Mouse (Mus musculus): ENCODE data around the gene Olfr606.
"Not testable (repeated sequence)": the region's sequence is repeated elsewhere in the genome, so short reads cannot be mapped to it uniquely, and the experiment has no call there.

Olfr606 gene

GRCm38 (mm10) chr7:103448746-103449145 lies at the start of gene Olfr606:
Gene Olfr606 (plus strand): TSS chr7:103449046.
- no peak for DNase-seq (ENCODE audit: low spot score)

- DNase-seq (ENCODE audit: low spot score), result not testable (repeated sequence)
Observed at GRCm38 (mm10) chr7:103406521-103407055, 42.3 kb upstream of the Olfr606 start.

GRCm38 (mm10) chr7:103414772-103415171 lies 34.1 kb upstream of the Olfr606 start, which contains the start of gene Usp17lc:
Gene Usp17lc (plus strand): TSS chr7:103415072.
- not testable (repeated sequence) for DNase-seq (ENCODE audit: low spot score)

DNA sequence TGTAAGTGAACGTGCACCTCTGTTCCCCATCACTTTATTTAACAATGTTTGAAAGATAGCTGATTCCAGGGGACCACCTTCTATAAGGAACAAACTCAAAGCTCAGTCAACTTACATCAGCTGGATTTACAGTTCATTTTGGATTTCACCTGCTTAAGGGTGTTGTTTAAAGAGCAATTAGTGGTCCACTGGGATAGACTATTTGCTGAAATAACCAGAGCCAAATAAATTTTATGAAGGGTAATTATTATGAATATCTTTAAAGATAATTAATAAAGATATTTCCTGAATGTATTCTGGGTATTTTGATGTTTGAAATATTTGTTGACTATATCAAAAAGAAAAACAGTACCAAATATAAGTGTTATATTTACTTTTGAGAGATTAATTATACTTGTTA lies 3.5 kb upstream of the Olfr606 start, which contains the start of gene Olfr605:
Olfr605 (minus strand) TSS at position 101 of the 400 bp plus-strand sequence.
- DNase-seq (ENCODE audit: low spot score), result no peak

GRCm38 (mm10) chr7:103460590-103460989 lies 11.7 kb downstream of the Olfr606 start:
- no peak for DNase-seq (ENCODE audit: low spot score)

DNA sequence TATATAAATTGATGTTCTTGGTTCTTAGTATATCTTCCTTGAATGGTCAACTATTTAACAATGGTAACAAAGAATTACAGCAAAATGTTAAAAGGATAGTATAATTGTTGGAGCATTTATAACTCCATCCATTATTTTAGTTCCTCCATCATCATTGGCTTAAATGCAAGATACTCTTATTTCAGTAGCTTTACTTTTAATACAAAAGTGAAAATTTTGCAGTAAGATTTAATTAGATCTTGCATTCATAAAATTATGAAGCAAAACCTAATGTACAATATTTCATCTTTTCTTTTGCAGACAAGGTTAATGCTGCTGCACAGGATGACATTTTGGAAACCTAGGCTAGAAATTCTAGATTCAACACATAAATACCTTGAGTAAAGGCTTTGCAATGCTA lies 20.7 kb downstream of the Olfr606 start, which contains the start of gene Olfr608:
Olfr608 (plus strand) TSS at position 301 of the 400 bp plus-strand sequence.
- no peak for DNase-seq (ENCODE audit: low spot score)

DNA sequence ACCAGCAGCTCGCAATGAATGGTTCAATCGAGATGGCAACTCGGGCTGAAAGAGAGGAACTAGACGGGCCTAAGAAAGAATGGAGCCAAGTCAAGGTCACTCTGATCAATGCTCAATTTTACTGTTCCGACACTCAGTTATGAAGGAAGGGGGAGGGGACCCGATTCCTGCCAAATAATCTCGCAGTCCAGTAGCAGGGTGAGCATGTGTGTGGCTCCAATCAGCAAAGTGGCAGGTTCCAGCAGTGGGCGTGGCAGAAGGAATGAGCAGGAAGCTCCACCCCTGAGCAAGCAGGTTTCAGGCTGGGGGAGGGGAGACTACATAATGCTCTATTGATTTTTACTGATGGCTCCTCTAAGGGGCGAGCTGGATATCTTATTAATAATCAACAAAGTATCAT lies 28.3 kb downstream of the Olfr606 start:
- DNase-seq (ENCODE audit: low spot score), result not testable (repeated sequence)

DNA sequence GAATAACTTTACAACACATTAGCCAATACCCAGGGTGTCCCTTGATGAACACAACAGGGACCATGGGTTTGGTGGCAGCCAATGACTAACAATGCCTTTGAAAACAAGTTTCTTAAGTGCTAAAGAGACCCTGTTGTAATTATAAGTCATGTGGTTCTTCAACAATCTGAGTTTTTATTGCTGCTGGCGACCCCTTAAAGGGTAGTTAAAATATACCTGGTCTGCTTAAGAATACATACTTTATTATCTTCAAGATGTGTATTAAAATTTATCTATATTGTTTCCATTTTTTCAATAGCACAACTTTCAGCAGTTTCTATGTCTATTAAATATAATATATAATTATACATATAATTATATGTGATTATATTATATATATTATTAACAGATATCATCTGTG lies 49.1 kb downstream of the Olfr606 start, which contains the start of gene Olfr609:
Olfr609 (minus strand) TSS at position 101 of the 400 bp plus-strand sequence.
- no peak for DNase-seq (ENCODE audit: low spot score)

All from layer of hippocampus, adult 9-10 months (tissue).